Mouse (Mus musculus) embryonic stem cell, embryonic (primary cell): ENCODE measurements around the gene Spi1.

ENCODE experiments used
- CTCF ChIA-PET, 4 experiments: fragments of 300-600 bp in 2 of 4; fragments of 350-600 bp in 2 of 4; sonication (Branson Sonifier 250); formaldehyde crosslinking; loops; one replicate each; lab custom pipeline; 2022; ENCODE audit warnings: inconsistent platforms in 2 of 4; lab: Charles Lee
- POLR2A ChIA-PET, 4 experiments: fragments of 300-600 bp in 2 of 4; fragments of 350-600 bp in 2 of 4; sonication (Branson Sonifier 250); formaldehyde crosslinking; loops; one replicate each; lab custom pipeline; 2022; ENCODE audit warnings: antibody characterized with exemption in 4 of 4, inconsistent platforms in 1 of 4; lab: Charles Lee

Gene Spi1

GRCm38 (mm10) chr2:91078314-91079025 is 3.7 kb upstream of the Spi1 start:
- CTCF ChIA-PET = interaction anchor here (0.8 to 2.0 kb wide), 9 partner anchors 8 to 37 kb away, joined by 3 to 6 read pairs (median 4); partner anchors contain the start of gene Slc39a13 (in 2 of the 4)
- POLR2A ChIA-PET = interaction anchor here in 2 of 4 experiments (0.6 to 3.5 kb wide), 11 partner anchors 8 to 373 kb away, joined by 3 to 16 read pairs (median 6); partner anchors contain the start of genes Slc39a13 (in 2 of the 2) and Psmc3 (in 1 of the 2)

GRCm38 (mm10) chr2:91079026-91079384 is 3.2 kb upstream of the Spi1 start:
- ChIA-PET POLR2A (interaction anchor here in 2 of 4 experiments (0.7 to 3.5 kb wide), 6 partner anchors 8 to 373 kb away, joined by 3 to 16 read pairs (median 6); partner anchors contain the start of gene Slc39a13 (in 2 of the 2)), CTCF (interaction anchor here in 2 of 4 experiments (1.0 to 2.0 kb wide), 4 partner anchors 9 to 36 kb away, joined by 3 to 6 read pairs (median 5); partner anchors contain the start of gene Slc39a13 (in 2 of the 2))

DNA sequence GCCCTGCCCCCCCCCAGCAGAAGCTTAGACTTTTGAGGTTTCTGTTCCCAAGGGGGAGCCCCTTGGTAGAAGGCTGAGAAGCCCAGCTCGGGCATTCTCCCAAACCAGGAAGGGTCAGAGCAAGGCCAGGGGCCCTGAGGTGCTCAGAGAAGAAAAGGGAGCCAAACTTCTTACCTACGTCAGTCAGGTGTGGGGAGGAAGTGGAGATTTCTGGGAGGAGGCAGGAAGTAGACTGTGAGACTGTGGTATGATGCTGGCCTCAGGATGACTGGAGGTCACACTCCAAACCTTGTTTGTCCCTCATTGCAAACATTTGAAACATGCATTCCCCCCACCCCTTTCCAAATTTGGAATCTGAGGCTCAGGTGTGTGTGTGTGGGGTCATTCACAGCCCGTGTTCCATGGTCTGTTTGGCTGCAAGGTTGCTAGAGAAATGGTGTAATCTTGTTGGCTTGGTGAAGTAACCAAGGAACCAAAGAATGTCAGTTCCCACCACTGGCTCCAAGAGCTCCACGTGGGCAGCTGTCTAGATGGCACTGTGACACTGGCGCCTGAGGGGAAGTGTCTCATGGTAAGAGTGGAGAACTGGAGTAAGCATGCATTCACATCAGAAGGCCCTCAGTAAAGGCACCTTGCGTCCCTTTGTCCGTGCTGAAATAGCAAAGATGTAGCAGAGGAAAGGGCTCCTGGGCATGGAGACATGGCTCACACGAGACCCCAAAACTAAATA is 1.2 kb upstream of the Spi1 start:
- ChIA-PET POLR2A (interaction anchor here in 3 of 4 experiments (0.8 to 1.2 kb wide), 7 partner anchors 10 to 122 kb away, joined by 3 to 4 read pairs (median 3); partner anchors contain the start of gene Slc39a13 (in 1 of the 3)), CTCF (interaction anchor here in 2 of 4 experiments (1.0 to 2.1 kb wide), 3 partner anchors 11 to 34 kb away, joined by 3 to 5 read pairs (median 5); partner anchors contain the start of gene Slc39a13 (in 1 of the 2))

DNA sequence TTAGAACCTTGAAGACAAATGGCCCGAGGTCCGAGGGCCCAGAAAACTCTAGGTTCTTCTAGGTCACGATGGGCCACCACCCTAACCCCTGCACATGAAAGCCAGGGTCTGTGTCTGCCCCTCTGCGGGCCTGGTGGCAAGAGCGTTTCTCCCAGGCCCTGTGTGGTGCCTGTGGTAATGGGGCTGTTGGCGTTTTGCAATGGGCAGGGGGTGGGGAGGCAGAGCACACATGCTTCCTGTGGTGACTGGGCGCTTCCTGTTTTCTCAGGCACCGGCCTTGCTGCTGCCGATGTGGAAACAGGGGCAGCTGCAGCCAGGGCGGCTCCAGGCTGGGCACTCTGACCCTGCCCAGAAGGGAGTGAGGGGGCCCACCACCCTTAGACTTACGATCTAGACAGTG is 654 bp downstream of the Spi1 start:
- ChIA-PET POLR2A (interaction anchor here in 3 of 4 experiments (0.6 to 3.6 kb wide), 5 partner anchors 9 to 120 kb away, joined by 3 to 19 read pairs (median 4); partner anchors contain the start of genes Acp2 (in 1 of the 3), Nr1h3 (in 1 of the 3) and Slc39a13 (in 1 of the 3)), CTCF (no interaction called here)

DNA sequence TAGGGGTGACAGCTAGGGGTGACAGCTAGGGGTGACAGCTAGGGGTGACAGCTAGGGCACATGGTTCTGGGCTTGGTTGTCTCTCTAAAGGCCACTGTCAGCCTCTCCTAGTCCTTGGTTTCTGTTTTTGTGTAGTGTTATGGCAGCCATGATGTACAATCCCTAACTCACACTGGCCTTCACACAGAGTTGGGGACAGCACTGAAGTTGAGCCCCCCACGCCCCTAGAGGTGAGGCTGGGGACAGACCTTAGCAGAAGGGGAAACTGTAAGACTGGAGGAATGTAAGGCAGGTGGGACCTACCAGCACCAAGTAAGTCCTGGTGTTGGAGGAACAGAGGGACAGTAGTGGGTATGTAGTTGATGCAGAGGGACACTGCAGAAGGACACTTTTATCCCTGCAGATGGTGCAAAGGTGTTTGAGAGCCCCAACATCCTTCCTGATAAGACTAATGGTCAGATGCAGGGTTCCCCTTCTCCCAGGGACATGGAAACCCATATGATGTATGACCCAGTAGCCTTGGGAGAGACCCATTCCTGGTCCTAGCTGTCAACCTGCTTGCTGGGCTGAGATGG is 1.3 kb downstream of the Spi1 start:
- POLR2A ChIA-PET = interaction anchor here in 3 of 4 experiments (0.6 to 4.5 kb wide), 15 partner anchors 8 to 119 kb away, joined by 3 to 22 read pairs (median 4); partner anchors contain the start of genes Slc39a13 (in 3 of the 3), Acp2 (in 1 of the 3) and Nr1h3 (in 1 of the 3)
- CTCF ChIA-PET = interaction anchor here in 2 of 4 experiments (1.1 to 2.2 kb wide), 2 partner anchors 13 to 32 kb away, joined by 3 to 9 read pairs; partner anchors contain the start of gene Slc39a13 (in 1 of the 2)

DNA sequence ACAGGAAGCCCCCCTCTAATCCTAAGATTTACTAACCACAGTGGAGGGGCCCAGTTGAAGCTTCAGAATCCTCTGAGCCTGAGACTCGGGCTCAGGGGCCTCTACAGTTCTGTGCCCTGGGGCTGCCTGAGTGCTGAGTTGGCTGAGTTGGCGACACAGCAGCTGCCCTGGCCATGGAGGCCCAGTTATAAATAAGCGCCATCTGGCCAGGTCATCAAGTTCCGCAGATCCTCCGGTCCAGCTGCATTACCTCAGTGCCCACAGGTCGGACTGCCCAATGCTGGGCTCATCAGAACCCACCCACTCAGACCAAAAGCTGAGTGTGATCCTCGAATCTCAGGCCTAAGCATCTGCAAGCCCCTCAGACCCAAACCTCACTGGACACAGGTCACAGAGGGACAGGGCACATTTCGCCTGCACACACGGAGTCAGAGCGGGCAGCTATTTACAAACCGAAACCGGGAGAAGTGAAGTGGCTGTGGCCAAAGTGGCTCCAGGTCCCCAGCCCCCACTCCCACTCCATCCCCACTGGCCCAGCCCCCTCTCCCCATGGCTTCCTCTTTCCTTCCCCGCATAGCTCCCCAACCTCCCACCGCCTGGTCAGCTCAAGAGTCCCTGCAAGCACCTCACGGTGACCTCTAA is 2.1 kb downstream of the Spi1 start:
- CTCF ChIA-PET = interaction anchor here in 3 of 4 experiments (0.7 to 2.2 kb wide), 8 partner anchors 14 to 103 kb away, joined by 3 to 9 read pairs (median 3); partner anchors contain the start of gene Slc39a13 (in 1 of the 3)
- POLR2A ChIA-PET = interaction anchor here (0.6 to 4.5 kb wide), 29 partner anchors 9 to 370 kb away, joined by 3 to 22 read pairs (median 4); partner anchors contain the start of genes Slc39a13 (in 3 of the 4), C1qtnf4 (in 1 of the 4), Ddb2 (in 1 of the 4) and Rapsn (in 1 of the 4)

GRCm38 (mm10) chr2:91085494-91086391 is 3.6 kb downstream of the Spi1 start:
- ChIA-PET CTCF (interaction anchor here (0.6 to 2.2 kb wide), 7 partner anchors 15 to 461 kb away, joined by 3 to 9 read pairs (median 3); partner anchors contain the start of gene Slc39a13 (in 1 of the 4)), POLR2A (interaction anchor here (0.7 to 4.5 kb wide), 21 partner anchors 8 to 175 kb away, joined by 3 to 22 read pairs (median 4); partner anchors contain the start of genes Slc39a13 (in 3 of the 4) and Ddb2 (in 1 of the 4))

- POLR2A ChIA-PET = interaction anchor here in 3 of 4 experiments (0.6 to 4.5 kb wide), 9 partner anchors 9 to 150 kb away, joined by 3 to 22 read pairs (median 5); partner anchors contain the start of genes Slc39a13 (in 2 of the 3) and Ddb2 (in 1 of the 3)
- CTCF ChIA-PET = interaction anchor here in 2 of 4 experiments (1.3 to 1.4 kb wide), 2 partner anchors 16 kb away, joined by 3 read pairs; partner anchors contain the start of gene Slc39a13 (in 1 of the 2)
Observed at GRCm38 (mm10) chr2:91086392-91087237, 4.4 kb downstream of the Spi1 start.

GRCm38 (mm10) chr2:91087453-91087852 is 5.3 kb downstream of the Spi1 start:
- POLR2A ChIA-PET = interaction anchor here in 2 of 4 experiments (0.8 to 4.5 kb wide), 4 partner anchors 10 to 77 kb away, joined by 3 to 22 read pairs (median 10); partner anchors contain the start of gene Slc39a13 (in 1 of the 2)
- CTCF ChIA-PET = interaction anchor here in 3 of 4 experiments (0.9 to 1.6 kb wide), 4 partner anchors 17 to 55 kb away, joined by 3 read pairs; partner anchors contain the start of gene Slc39a13 (in 1 of the 3)

GRCm38 (mm10) chr2:91088987-91089386 is 6.8 kb downstream of the Spi1 start:
- ChIA-PET CTCF (interaction anchor here in 1 of 4 experiments (0.6 to 0.7 kb wide), 3 partner anchors 25 to 585 kb away, joined by 3 to 5 read pairs (median 3); no protein-coding TSS in a partner anchor), POLR2A (interaction anchor here in 2 of 4 experiments (0.7 to 3.0 kb wide), 3 partner anchors 11 to 102 kb away, joined by 3 to 16 read pairs (median 5); no protein-coding TSS in a partner anchor)

DNA sequence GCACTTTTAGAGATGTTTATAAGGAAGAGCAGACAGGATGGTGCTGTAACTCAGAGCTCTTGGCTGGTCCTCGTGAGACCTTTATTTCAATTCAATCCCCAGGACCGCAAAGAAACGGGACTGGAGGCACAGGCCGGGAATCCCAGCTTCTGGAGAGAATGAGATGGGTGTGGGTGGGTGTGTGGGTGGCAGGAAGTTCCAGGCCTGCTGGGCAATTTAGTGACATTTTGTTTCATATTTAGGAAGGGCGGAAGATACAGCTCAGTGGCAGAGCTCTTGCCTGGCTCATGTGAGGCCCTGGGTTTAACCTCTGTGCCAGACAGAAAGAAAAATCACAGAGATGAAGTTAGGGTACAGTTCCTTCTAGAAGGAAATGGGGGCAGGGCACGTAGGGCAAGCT is 8.0 kb downstream of the Spi1 start:
- ChIA-PET POLR2A (interaction anchor here in 2 of 4 experiments (0.5 to 1.3 kb wide), 5 partner anchors 20 to 257 kb away, joined by 3 read pairs; partner anchors contain the start of gene Slc39a13 (in 1 of the 2)), CTCF (interaction anchor here in 1 of 4 experiments (0.7 to 1.4 kb wide), 3 partner anchors 20 to 24 kb away, joined by 3 read pairs; no protein-coding TSS in a partner anchor)

DNA sequence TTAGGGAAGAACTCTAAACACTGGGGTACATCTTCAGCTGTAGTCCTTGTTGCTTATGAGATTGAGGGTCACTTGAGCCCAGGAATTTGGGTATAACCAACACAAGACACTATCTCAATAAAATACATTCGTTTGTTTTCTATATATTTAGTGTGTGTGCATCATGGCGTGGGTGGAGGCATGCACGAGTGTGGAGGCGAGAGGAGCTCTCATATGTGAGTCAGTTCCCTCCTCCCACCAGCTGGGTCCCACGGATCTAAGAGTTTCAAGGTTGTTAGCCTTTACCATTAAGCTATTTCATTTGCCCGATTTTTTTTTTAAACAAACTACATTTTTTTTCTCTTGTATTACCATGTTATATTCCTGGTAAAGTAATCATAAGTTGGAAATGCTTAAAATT is 8.6 kb downstream of the Spi1 start:
- CTCF ChIA-PET = interaction anchor here in 2 of 4 experiments (0.6 to 1.4 kb wide), 2 partner anchors 25 to 688 kb away, joined by 3 read pairs; no protein-coding TSS in a partner anchor
- POLR2A ChIA-PET = interaction anchor here in 3 of 4 experiments (0.6 to 1.3 kb wide), 7 partner anchors 8 to 186 kb away, joined by 3 read pairs; partner anchors contain the start of genes Kbtbd4 (in 1 of the 3), Ndufs3 (in 1 of the 3) and Slc39a13 (in 1 of the 3)

DNA sequence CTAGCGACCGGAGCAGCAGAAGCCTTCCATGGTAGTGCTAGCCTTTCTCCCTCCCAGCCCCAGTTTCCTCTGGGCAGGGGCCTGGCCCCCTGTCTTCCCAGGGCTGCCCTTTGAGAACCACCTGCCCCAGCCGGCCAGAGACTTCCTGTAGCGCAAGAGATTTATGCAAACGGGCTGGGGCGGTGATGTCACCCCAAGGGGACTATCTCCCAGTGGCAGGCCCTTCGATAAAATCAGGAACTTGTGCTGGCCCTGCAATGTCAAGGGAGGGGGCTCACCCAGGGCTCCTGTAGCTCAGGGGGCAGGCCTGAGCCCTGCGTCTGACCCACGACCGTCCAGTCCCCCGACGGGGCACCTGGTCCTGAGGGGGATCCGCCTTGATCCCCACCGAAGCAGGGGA is 14.3 kb downstream of the Spi1 start:
- CTCF ChIA-PET = interaction anchor here in 2 of 4 experiments (0.5 to 1.6 kb wide), 6 partner anchors 14 to 139 kb away, joined by 3 to 6 read pairs (median 3); no protein-coding TSS in a partner anchor
- POLR2A ChIA-PET = interaction anchor here in 3 of 4 experiments (0.7 to 2.7 kb wide), 24 partner anchors 10 to 141 kb away, joined by 3 to 29 read pairs (median 4); partner anchors contain the start of genes Slc39a13 (in 3 of the 3), Ddb2 (in 1 of the 3) and Psmc3 (in 1 of the 3)

DNA sequence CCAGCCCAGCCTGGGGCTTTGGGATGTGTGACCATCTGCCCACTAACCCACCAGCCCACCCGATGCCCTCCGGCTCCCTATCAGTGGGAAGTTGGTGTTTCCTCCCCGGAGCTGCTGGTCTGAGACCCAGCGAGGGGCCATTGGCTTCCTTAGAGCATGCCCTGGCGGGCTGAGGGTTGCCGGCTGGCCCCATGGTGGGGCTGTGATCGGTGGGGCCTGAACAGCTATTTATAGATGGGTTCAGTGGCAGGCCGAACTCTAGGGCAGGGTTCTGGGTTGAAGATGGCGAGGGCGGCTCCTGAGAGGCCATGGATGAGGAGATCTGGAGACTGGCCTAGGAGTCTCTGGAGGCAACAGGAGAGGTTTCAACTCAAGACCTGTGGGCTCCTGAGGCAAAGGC is 14.8 kb downstream of the Spi1 start:
- POLR2A ChIA-PET = interaction anchor here in 3 of 4 experiments (0.5 to 2.7 kb wide), 29 partner anchors 11 to 236 kb away, joined by 3 to 29 read pairs (median 4); partner anchors contain the start of genes Slc39a13 (in 3 of the 3), Ddb2 (in 1 of the 3) and Psmc3 (in 1 of the 3)
- CTCF ChIA-PET = interaction anchor here in 2 of 4 experiments (0.5 to 1.6 kb wide), 6 partner anchors 13 to 138 kb away, joined by 3 to 6 read pairs (median 3); no protein-coding TSS in a partner anchor
